Mouse (Mus musculus): ENCODE measurements at regions not wholly inside any gene's neighbourhood (a gene's known extent, or its start where the extent isn't known, plus 50 kb on each side); places are given as distances from the start of the nearest gene placed in this dataset.
A peak's percentile ranks its signal among the peaks of the same experiment; 100 is the strongest.

DNA sequence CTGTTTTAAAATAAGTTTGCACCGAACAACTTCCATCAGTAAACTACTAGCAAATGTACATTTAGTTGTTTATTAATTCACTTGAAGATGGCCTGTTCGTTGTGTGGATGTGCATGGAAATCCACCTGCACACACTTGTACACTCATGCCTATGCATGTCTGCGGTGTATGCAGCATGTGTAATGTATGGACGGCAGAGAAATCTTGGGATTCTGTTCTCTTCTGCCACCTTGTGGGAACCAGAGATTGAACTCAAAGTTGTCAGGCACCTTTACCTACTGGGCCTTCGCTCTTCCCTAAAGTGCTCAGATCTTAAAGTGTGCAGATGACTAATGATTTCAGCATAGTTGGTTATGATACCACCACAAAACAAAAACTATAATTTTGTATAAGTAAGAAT, 137.4 kb downstream of the Kitl start:
- DNase-seq (ENCODE audit: extremely low spot score in 1 of 2, low spot score in 1 of 2): peak in 1 of 2 experiments; percentile 6

DNA sequence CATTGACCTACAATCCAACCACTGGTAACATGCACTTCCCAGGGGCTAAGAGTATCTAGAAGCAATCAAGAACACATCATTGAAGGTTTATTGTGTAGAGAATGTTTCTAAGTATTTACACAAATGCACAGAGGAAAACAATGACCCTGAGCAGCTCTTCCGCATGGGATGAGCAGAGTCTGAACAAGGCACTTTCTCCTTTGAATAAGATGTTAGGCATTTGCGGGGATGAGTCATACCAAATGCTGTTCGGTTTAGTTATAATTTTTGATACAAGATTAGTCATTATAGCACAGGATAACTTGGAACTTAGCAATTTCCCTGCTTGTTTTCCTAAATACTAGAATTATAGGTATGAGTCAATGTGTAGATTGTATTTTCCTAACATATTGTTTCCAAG, 137.9 kb downstream of the Kitl start:
- DNase-seq (ENCODE audit: extremely low spot score in 1 of 2, low spot score in 1 of 2): no peak

DNA sequence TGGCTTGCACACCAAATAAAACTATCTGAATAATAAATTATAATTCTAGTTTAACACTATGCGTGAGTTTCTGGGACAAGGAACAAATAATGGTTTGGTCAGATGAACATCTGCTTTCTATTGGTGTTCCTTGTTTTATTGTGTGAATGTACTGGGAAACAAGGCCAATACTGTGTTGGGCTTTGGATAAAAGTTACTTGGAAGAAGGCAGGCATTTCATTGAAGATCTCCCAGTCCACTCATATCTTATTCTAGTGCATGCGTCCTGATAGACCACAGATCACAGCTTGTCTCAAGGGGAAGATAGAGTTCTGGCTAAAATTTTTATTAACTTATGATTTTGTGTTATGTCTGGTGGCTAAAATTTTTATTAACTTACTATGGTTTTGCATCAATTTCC, 140.1 kb downstream of the Kitl start:
- DNase-seq (ENCODE audit: extremely low spot score in 1 of 2, low spot score in 1 of 2): no peak

DNA sequence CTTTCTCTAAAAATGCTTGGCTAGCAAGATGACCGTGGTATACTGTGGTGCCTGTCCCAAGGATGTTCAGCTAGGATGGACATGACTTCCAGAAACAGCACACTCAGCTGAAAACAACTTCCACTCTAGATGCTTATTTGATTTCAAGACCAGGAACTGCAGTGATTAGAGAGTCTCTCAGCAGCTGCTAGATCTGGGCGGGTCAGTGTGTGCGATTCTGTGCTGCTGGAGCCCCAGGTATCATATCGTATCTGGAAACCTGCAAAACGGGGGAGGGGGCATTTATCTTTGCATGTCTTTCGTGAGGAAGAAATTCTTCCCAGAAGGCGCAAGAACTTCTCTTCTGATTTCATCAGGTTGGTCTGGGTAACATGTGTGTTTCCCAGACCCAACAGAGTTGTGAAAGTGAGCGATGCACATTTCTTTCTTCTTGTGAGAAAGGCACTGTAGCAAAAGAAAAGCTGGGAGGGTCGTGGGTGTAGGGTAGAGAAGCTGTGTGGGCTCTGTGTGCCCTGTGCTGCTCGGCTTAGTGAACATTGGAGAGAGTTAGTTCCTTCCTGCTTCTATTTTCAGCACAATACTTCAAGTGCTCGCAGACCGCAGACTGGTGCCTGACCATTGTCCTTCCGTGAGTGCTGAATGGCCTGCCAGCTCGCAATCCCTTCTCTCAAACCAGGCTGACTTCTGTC, 144.6 kb downstream of the Kitl start:
- no peak for DNase-seq (ENCODE audit: extremely low spot score in 1 of 2, low spot score in 1 of 2)

DNA sequence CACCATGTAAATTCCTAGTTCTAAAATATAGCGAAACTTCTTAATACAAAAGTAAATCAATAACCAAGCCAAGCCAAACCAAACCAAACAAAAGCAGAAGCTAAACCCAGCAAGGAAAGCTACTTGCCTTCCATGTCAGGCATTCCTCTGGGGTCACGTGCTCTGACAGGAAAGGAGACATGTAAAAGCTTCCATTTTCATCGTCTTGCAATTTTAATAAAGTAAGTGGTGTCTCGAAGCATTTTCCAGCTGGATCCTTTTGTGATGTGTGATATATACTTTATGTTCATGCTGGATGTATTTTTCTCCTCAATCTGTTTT, 145.1 kb downstream of the Kitl start:
- no peak for DNase-seq (ENCODE audit: extremely low spot score in 1 of 2, low spot score in 1 of 2)

DNA sequence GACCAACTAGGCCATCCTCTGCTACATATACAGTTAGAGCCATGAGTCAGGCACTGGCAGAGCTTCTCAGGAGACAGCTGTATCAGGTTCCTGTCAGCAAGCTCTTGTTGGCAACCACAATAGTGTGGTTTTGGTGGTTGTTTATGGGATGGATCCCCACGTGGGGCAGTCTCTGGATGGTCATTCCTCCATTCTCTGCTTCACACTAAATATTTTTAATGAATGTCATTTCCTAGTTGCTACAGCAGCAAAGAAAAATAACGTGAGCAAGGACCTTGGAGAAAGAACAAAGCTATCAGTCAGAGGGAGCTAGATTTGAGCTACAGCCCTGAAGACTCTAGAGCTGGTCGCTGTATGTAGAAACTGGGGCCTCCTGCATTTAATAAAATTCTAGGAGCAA, 145.7 kb downstream of the Kitl start:
- DNase-seq (ENCODE audit: extremely low spot score in 1 of 2, low spot score in 1 of 2): no peak

DNA sequence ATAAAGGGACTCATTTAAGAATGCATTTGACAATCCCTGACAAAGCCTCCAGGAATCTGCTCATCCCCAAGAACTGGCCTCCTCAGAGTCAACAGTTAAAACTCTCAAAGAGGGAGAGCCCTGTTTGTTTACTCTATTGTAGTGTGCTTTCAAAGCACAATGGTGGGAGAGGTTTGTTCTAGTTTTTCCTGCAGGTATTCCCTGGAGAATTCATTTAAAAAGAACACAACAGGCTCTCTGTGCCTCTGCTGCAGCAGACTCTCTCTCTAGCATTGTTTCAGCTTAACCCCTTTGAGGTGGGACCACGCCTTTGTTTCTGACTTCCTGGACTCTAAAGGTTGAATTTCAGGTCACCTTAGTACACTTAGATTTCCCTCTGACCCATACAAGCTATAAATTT, 149.1 kb downstream of the Kitl start:
- no peak for DNase-seq (ENCODE audit: extremely low spot score in 1 of 2, low spot score in 1 of 2)

DNA sequence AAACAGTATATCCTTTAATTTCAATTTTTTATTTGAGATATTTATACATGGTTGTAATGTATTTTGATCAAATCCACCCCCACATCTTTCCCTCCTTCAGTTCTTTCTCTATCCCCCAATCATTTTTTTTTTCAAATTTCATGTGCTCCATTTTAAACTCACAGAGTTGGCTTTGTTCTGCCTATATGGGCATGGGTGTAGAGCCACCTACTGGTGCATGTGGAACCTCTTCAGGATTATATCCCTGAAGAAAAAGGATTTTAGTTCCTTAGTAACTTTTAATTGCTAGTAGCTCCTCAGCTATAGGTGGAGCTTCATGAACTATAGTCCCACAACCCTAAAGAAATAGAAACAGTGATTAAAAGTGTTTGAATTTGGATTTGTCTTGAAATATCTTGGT, 155.4 kb downstream of the Kitl start:
- no peak for DNase-seq (ENCODE audit: extremely low spot score in 1 of 2, low spot score in 1 of 2)

DNA sequence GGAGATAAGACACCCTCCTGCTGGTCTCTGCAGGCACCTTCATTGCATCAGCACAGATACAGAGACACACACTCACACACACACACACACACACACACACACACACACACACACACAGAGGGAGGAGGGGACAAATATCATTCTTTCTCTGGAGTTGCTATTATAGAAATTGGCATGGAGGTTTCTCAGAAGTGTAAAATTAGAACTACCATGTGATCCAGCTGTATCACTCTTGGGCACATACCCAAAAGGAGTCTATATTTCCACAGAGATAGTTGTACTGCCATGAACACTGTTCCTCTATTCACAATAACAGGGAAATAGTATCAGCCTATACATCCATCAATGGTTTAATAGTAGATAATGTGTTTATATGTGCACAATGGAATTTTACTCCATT, 137.8 kb upstream of the Gm4301 start:
- DNase-seq (ENCODE audit: extremely low spot score in 1 of 2, low spot score in 1 of 2): no peak

DNA sequence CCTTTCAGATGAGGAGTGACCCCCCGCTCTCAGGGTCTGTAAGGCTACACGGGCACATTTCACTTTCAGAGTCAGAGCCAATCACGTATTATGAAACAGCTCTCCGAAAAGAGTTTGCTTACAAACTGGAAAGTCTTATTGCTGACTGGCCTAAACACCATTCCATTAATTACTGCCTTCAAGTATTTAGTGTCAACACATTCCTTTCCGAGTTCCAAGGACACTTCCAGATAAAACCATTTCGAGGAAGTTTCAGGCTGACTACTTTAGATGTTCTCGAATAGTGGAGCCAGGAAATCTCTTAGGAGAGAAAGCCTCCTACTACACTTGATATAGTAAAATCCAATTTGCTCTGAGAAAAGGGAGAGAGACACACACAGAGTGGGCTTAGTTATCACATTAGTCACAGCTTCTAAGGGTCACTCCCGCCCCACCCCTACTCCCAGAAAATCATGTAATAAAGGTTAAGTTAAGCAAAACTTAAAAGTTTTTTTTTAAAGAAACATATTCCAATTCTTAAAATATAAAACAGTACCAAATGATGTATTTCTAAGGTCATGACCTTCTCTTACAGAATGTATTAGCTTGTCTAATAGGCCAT, 136.3 kb upstream of the Gm4301 start:
- no peak for DNase-seq (ENCODE audit: extremely low spot score in 1 of 2, low spot score in 1 of 2)

DNA sequence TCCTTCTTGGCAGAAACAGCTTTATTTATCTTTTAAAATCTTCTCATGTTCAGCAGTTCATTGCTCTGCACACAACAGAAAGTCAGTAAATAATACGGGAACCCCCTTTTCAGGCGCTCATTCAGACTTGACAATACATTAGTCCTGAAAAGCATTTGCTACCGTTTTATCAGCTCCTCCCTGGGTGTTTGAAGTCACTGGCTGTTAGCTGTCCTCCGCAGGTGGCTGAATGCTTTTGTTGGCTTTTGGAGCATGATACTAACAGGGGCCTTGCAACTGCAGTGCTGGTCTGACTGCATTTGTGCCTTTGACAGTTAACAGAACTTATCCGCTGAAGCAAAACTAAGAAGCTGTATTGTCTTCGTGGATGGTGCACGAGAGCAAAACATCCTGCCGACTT, 135.0 kb upstream of the Gm4301 start:
- DNase-seq (ENCODE audit: extremely low spot score in 1 of 2, low spot score in 1 of 2): no peak

DNA sequence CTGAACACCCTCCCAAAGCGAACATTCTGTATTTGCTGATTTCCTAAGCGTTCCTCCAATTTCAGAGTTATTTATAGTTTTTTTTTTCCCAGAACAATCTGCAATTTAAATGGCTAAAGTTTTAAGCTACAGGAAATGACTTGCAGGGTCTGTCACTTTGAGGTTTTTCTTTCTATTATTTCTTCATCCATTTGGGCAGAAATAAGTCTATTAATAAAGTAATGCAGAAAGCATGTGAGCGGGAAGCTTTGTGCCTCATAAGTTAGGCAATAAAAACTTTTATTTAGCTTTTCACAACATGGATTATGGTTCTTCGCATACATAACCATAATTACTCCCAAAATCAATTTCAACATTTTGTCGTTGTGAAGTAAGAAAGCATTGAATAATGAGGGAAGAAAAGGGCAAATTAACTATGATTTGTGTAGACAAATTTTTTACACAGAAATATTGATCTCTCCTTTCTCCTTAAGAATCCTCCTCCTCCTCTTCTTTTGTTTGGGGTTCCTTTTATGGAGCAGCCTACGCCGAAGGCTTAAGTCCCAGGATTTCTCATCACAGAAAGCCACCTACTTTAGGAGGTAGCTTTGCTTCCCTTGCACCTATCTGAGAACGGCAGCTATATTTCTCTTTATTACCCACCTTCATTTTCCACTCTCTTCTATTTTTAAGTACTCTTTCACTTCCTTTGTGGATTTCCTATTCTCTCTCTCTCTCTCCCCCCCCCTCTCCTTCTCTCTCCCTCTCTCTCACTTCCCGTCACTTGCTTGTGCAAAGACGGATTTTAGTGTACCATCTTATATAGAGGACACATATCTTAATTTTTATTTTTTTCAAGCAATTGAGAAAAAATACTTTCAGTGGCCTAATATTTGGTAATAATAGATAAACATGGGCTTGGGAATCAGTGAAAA, 128.6 kb upstream of the Gm4301 start:
- no peak for DNase-seq (ENCODE audit: extremely low spot score in 1 of 2, low spot score in 1 of 2)

DNA sequence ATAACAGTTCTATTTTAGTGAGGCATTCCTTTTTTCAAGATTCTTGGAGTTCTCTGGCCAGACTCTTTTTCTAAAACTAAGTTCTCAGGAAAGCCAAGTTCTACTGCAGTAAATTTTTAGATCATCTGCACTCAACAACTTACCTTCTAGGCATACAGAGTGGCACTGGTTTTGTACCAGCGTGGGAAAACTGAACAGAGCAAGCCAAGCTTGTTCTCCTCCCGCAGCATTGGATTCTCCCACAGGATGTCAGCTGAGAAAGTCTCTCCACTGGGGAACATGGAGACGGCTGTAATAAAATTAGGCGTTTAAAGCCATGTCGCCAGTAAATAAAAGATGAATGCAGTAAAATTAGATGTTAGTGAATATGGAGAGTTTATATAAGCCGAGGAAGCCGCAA, 124.8 kb upstream of the Gm4301 start:
- no peak for DNase-seq (ENCODE audit: extremely low spot score in 1 of 2, low spot score in 1 of 2)

DNA sequence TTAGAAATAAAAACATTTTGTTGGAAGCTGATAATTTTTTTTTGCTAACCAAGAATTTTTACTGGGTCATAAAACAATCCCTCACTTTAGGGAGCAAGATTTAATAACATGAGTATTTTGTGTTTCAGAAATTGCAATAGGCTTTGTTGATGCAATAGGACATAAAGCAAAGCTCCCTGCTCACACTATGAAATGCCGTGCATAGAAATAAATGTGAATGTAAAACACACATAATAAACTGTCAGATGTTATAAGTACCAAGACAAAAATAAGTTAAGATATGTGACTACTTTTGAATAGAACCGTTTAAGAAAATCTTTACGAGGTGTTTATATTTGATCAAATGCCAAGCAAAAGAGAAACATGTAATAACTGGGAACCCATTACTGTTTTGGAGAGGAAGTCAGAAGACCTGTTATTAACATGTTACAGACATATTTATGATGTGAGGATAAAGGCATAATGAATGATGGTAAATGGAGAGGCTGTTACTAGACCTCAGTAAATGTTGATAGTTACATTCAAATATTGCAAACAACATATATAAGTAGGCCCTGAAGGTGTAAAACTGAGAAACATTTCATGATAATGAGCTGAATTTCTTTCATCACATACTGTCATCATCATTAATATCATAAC, 110.9 kb upstream of the Gm4301 start:
- no peak for DNase-seq (ENCODE audit: extremely low spot score in 1 of 2, low spot score in 1 of 2)

DNA sequence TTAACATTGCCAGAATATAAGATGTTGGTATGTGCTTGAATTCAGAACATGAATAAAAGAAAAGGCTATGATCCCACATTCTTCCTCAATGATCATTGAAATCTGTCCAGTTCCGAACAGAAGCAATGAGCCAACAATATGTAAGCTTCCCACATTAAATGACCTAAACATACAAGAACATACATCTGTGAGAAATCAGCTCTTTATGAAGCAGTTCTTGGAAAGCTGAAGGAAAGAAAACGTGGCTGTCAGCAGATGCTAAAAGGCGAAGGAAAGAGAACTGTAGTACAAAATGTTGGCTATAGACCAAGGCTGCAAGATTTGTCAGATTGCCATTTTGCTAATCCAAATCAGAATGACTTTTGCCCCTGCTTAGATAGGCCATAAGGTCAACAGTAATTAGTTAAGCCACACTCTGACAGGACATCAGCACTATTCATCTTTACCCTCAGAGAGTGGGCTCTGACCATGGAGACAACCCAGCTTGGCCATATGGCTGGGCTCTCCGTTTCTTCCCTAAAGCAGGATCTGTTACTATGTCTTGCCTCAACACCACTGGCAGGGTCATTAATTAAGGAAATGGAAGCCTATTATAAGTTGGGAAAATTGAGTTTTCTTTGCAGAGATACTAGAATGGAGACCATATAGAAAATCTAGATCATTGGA, 76.1 kb upstream of the Gm4301 start:
- no peak for DNase-seq (ENCODE audit: extremely low spot score in 1 of 2, low spot score in 1 of 2)

DNA sequence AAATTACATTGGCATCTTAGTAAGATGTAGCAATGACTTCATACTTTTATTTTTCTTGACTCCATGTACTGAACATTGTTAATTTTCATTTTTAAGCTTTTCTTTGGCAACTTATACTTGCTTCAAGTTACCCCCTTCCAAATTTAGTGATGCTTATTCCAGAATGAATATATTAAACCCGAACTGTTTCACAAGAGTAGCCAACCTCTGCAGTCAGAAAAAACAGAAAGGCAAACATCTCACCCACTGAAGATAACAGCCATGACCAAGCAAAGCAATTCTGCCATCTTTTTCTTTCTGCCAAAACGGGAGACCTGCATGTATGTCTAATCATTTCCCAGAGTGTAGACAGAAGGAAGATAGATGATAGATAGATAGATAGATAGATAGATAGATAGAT, 72.0 kb upstream of the Gm4301 start:
- DNase-seq (ENCODE audit: extremely low spot score in 1 of 2, low spot score in 1 of 2): no peak

DNA sequence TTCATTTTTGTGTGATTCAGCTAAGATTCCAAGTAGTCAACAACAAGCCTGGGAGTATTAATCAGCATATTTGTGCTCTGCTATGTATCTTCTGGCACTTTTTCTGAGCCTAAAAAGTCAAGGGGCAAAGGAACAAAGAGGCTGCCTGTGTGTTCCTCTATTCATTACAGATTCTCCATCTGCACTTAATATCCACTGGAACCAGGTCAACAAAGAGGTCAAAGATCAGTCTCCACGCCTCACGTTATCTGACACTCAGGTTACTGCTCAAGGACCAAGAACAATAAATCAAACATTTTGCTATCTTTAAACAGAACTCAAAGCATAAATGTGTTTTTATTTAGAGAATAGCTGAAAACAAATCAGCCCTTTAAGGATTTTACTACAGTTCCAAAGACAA, 71.4 kb upstream of the Gm4301 start:
- no peak for DNase-seq (ENCODE audit: extremely low spot score in 1 of 2, low spot score in 1 of 2)

DNA sequence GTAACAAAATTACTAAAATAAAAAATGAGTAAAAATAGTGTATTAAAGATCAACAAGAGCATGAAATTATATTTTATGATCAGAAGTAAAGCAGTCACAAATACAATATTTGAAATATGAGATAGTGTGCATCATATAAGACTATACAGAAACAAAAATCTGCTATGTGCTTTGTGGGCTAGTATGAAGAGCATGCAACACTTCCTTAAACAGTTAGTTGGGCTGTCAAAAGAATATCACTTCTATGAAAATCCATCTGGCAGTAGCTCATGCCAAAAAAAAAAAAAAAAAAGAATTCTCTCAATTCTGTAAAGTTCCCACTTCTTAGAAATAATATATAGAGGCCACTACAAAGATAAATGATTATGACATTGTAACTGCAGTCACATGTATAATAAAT, 53.0 kb upstream of the Gm4301 start:
- no peak for DNase-seq (ENCODE audit: extremely low spot score in 1 of 2, low spot score in 1 of 2)

Data from layer of hippocampus, postnatal 25 days (tissue).